Mouse (Mus musculus) pancreas, adult 10 weeks (tissue): ENCODE results near the gene Gm15114. TPM values are rescaled to one million over a fixed set of nuclear protein-coding genes. Genes with fewer than 3 reads are reported as not detected.

Experiments used
- polyA plus RNA-seq: library from polyadenylated mRNA; stranded (reverse); fragments of 350-450 nt; fragmentation: Illumina TruSeq; extraction: RNeasy Lipid Tissue Mini Kit (QIAGEN cat#74804); gene quantifications from one replicate; pipeline ENCODE4 v1.2.3, GENCODE M21; 2015; ENCODE audit warnings: low read depth, low replicate concordance; ENCODE audit not compliant: insufficient read depth

The Gm15114 gene
- polyA plus RNA-seq, result not detected

GRCm38 (mm10) chrX:148488649-148489048 lies at the start of gene Gm15114:
Gene Gm15114 (plus strand): TSS chrX:148488949.

Other genes starting within 250 kb of the Gm15114 start
- not detected for gene Gm8334, start 126.2 kb downstream of the Gm15114 start, polyA plus RNA-seq
- gene Gm15127, start 174.6 kb downstream of the Gm15114 start, polyA plus RNA-seq, result not detected